Mouse (Mus musculus) forebrain, embryonic 13.5 days (tissue): ENCODE measurements at regions not wholly inside any gene's neighbourhood (a gene's known extent, or its start where the extent isn't known, plus 50 kb on each side); places are given as distances from the start of the nearest gene placed in this dataset.
"Not testable (repeated sequence)": the region's sequence is repeated elsewhere in the genome, so short reads cannot be mapped to it uniquely, and the experiment has no call there.

Experiments
- ATAC-seq: fragments of 200-750 bp; cut with Nextera tagmentation; 2 replicates; pipeline ENCODE4 v1.8.0; 2017
- H3K27ac ChIP-seq: fragments of 300-500 bp; sonication (generic); 2 replicates; pipeline ENCODE4 v1.5.1; 2015; ENCODE audit warnings: inconsistent platforms, mild to moderate bottlenecking, moderate library complexity
- H3K27me3 ChIP-seq: fragments of 300-500 bp; sonication (generic); 2 replicates; pipeline ENCODE4 v1.6.1; 2015; ENCODE audit warnings: mild to moderate bottlenecking, inconsistent platforms
- H3K36me3 ChIP-seq: fragments of 300-500 bp; sonication (generic); 2 replicates; pipeline ENCODE4 v1.6.1; 2015; ENCODE audit warnings: mild to moderate bottlenecking, inconsistent platforms; ENCODE audit not compliant: poor library complexity, severe bottlenecking
- H3K4me1 ChIP-seq: fragments of 300-500 bp; sonication (generic); 2 replicates; pipeline ENCODE4 v1.6.1; 2015; ENCODE audit warnings: inconsistent platforms
- H3K4me2 ChIP-seq: fragments of 300-500 bp; sonication (generic); 2 replicates; pipeline ENCODE4 v1.6.1; 2015; ENCODE audit warnings: inconsistent platforms, mild to moderate bottlenecking, moderate library complexity
- H3K4me3 ChIP-seq: fragments of 300-500 bp; sonication (generic); 2 replicates; pipeline ENCODE4 v1.5.1; 2015; ENCODE audit warnings: mild to moderate bottlenecking, inconsistent platforms
- H3K9ac ChIP-seq: fragments of 300-500 bp; sonication (generic); 2 replicates; pipeline ENCODE4 v1.6.1; 2015; ENCODE audit warnings: mild to moderate bottlenecking, inconsistent platforms
- H3K9me3 ChIP-seq: fragments of 300-500 bp; sonication (generic); replicated peaks from 2 replicates; pipeline ENCODE4 v1.6.1; 2016; ENCODE audit warnings: inconsistent platforms
- WGBS: fragments of 180-500 bp; shearing (Covaris S2); methylation state at CpG from one replicate; pipeline ENCODE4 v1.1.7; 2015; 5-methylcytosine and 5-hydroxymethylcytosine counted together

DNA sequence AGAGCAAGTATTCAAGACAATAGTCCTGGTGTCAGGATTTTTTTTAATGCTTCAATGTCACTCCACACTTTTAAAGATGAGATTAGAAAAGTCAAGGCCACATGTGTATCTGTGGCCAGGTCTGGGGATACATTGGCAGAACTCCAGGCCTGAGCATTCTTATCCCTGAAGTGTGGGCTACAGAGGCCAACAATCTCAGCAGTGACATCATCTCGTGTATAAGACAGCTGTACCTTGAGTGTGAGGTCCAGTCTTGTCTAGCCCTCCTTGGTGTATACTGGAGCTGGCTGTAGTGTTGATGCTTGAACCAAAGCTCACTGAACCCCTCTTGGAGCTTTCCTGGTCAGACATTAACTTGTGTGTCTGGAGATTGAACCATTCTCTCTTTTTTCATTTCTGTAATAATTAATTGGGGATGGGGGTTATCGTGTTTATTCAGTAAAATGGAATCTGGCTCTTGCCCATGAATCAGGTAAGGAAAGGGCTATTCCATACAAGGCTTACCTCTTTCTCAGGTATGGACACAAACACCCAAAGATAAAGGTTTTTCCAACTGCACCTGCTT lies 182.3 kb upstream of the Irx4 start:
- Histone ChIP-seq H3K4me1 (no peaks in the 10 kb centered on the region), H3K9ac (no peak overlapping the region), H3K36me3 (no peaks in the 10 kb centered on the region), H3K27ac (no peak overlapping the region), H3K27me3 (0 out of 2 replicates have a peak, but pooled peaks cover 4% of the 10 kb centered on the region), H3K9me3 (no peaks in the 10 kb centered on the region), H3K4me3 (no peak overlapping the region), H3K4me2 (no peak overlapping the region)
- WGBS: 72% methylated on average over 2 of the region's 2 CpGs
- ATAC-seq: no peak

DNA sequence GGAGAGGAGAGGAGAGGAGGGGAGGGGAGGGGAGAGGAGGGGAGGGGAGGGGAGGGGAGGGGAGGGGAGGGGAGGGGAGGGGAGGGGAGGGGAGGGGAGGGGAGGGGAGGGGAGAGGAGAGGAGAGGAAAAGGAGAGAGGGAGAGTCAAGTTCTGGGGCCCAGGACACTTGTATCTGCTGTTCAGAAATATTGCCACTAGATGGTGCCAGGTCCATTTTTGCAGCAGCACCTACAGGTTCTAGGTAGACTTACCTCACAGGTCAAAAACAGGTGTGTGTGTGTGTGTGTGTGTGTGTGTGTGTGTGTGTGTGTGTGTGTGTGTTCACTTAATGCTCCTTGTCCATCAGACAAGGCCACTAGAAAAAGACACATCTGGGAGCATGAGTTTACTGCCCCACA lies 172.5 kb upstream of the Irx4 start:
- not testable (repeated sequence) for H3K27me3 ChIP-seq

DNA sequence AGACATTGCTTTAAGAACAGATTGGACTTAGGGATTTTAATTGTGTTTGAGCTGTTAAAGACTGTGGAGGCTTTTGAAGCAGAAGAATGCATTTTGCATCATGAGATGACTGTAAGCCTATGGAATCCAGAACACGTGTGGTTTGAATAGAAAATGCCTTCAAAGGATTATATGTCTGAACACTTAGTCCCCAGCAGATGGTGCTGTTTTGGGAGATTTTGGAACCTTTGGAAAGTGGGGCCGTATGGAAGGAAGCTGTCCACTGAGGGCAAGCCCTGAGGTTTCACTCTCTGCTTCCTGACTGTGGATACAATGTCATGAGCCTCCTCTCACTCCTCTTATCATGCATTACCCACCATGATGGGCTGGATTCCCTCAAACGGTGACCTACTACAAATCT lies 168.4 kb upstream of the Irx4 start:
- WGBS: 40% methylated on average over 3 of the region's 3 CpGs

More for the DNA sequence above, 172.5 kb upstream of the Irx4 start:
- not testable (repeated sequence) for H3K4me2 ChIP-seq, H3K36me3 ChIP-seq, H3K4me3 ChIP-seq, H3K4me1 ChIP-seq, ATAC-seq, H3K9me3 ChIP-seq, H3K27ac ChIP-seq, H3K9ac ChIP-seq

DNA sequence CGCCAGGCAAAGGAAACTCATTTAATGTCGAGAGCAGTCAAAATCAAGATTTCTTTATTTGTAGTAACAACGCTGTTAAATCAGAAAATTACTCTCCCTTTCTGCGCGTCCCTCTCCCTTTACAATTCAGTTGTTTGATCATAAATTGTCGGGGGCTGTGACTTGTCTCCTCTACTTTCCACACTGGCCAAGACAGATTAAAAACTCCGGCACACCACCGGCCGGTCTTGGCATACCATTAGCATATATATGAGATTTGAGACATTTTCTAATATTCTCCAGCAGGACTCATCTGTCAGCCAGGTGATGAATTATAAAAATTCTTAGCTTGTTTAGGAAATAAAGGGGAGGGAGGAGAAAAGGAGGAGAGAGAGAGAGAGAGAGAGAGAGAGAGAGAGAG lies 162.8 kb upstream of the Irx4 start:
- no peak overlapping the region for H3K4me3 ChIP-seq
- no peaks in the 10 kb centered on the region for H3K4me1 ChIP-seq
- no peak overlapping the region for H3K27ac ChIP-seq
- no peaks in the 10 kb centered on the region for H3K9me3 ChIP-seq
- no peak overlapping the region for H3K4me2 ChIP-seq
- no peak overlapping the region for H3K9ac ChIP-seq
- WGBS: 75% methylated on average over 9 of the region's 9 CpGs
- no peak for ATAC-seq
- no peaks in the 10 kb centered on the region; the same call in none of the 2 replicates for H3K27me3 ChIP-seq
- no peaks in the 10 kb centered on the region for H3K36me3 ChIP-seq

More for the DNA sequence above, 168.4 kb upstream of the Irx4 start:
- H3K36me3 ChIP-seq: no peaks in the 10 kb centered on the region
- no peak overlapping the region for H3K4me3 ChIP-seq
- no peak overlapping the region for H3K9ac ChIP-seq
- H3K27me3 ChIP-seq: peaks cover 3% of the 10 kb centered on the region; the same call in 1 of the 2 replicates
- no peak overlapping the region for H3K27ac ChIP-seq
- H3K4me2 ChIP-seq: no peak overlapping the region
- no peaks in the 10 kb centered on the region for H3K4me1 ChIP-seq
- ATAC-seq: no peak
- no peaks in the 10 kb centered on the region for H3K9me3 ChIP-seq

DNA sequence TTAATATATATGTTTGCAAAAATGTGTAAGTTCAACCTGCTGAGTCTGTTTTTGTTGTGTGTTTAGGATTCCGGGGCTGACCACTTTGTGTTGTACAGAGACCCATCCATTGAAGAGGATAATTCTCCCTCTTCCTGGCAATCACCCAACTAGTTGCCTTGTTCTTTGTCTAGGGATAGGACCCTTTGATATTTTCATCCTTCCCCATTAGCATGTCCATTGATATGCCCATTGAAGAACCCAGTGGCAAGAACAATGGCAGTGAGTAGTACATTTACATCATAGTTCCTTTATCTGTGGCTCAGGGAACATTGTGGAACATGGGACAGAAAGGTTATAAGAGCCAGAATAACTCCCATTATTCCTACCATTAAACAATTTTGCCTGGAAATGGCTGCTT lies 160.9 kb upstream of the Irx4 start:
- Histone ChIP-seq H3K27ac (no peak overlapping the region), H3K27me3 (peaks cover 4% of the 10 kb centered on the region), H3K36me3 (no peaks in the 10 kb centered on the region), H3K4me1 (no peaks in the 10 kb centered on the region), H3K4me2 (no peak overlapping the region), H3K9me3 (no peaks in the 10 kb centered on the region), H3K9ac (no peak overlapping the region), H3K4me3 (no peak overlapping the region)
- WGBS: 26% methylated on average over 1 of the region's 1 CpGs
- no peak for ATAC-seq

DNA sequence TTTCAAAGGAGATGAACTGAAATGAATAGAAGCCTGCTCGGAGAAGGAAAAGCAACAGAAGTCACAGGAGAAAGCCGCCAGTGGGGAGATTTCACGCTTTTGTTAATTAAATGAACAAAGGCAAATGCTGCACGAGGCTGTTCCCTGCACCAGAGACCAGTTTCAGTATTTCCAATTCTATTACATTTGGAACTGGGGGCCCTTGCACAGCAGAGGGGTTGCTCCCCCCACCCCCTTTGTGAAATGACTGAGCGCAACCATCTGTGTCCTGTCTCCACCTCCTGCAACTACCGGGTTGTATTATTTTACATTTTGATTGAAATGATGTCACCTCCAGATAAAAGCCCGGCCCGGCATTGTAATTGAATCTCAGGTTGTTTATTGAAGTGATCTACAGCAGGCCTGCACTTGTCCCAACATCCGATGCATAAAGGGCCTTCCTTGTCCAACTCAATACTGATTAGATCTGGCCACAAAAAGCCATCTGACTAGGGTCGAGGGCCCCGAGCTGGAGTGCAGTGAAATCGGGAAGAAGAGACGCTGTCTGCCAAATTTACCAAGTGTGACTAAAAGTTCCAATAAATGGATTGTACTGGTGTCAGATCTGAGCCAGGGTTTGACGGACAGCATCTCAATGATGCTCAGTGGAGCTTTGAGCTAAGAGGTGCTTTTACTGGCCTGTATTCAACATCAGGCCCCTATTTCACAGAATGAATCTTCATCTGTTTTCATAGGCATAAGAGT lies 152.9 kb upstream of the Irx4 start:
- Histone ChIP-seq H3K4me3 (no peak overlapping the region), H3K4me2 (no peak overlapping the region), H3K9me3 (no peaks in the 10 kb centered on the region), H3K27me3 (peaks cover 12% of the 10 kb centered on the region; the same call in 1 of the 2 replicates), H3K9ac (no peak overlapping the region), H3K36me3 (no peaks in the 10 kb centered on the region), H3K4me1 (peaks cover 12% of the 10 kb centered on the region), H3K27ac (no peak overlapping the region)
- peak; percentile 81 for ATAC-seq
- WGBS: 30% methylated on average over 14 of the region's 14 CpGs

GRCm38 (mm10) chr13:73116822-73117632 lies 143.3 kb upstream of the Irx4 start:
- H3K27ac ChIP-seq: peak overlapping the region; percentile 73

GRCm38 (mm10) chr13:73117633-73118076 lies 142.6 kb upstream of the Irx4 start:
- 26% methylated on average over 15 of the region's 15 CpGs for WGBS
- H3K4me3 ChIP-seq: peak overlapping the region; percentile 25
- H3K36me3 ChIP-seq: no peaks in the 10 kb centered on the region
- H3K9me3 ChIP-seq: no peaks in the 10 kb centered on the region
- H3K4me1 ChIP-seq: peaks cover 23% of the 10 kb centered on the region
- H3K27me3 ChIP-seq: peaks cover 38% of the 10 kb centered on the region
- H3K9ac ChIP-seq: peak overlapping the region; percentile 31; the same call in 1 of the 2 replicates
- peak; percentile 64 for ATAC-seq
- peak overlapping the region; percentile 49 for H3K4me2 ChIP-seq
- H3K27ac ChIP-seq: peak overlapping the region; percentile 73

More at GRCm38 (mm10) chr13:73116822-73117632, 143.3 kb upstream of the Irx4 start:
- ATAC-seq: peak; percentile 97
- Histone ChIP-seq H3K36me3 (no peaks in the 10 kb centered on the region), H3K27me3 (peaks cover 42% of the 10 kb centered on the region), H3K9ac (peak overlapping the region; percentile 31; the same call in 1 of the 2 replicates), H3K4me1 (peaks cover 23% of the 10 kb centered on the region), H3K4me2 (peak overlapping the region; percentile 49), H3K9me3 (no peaks in the 10 kb centered on the region), H3K4me3 (peak overlapping the region; percentile 25)
- WGBS: 24% methylated on average over 22 of the region's 22 CpGs

GRCm38 (mm10) chr13:73122945-73123344 lies 137.3 kb upstream of the Irx4 start:
- H3K36me3 ChIP-seq: no peaks in the 10 kb centered on the region
- H3K4me2 ChIP-seq: no peak overlapping the region
- ATAC-seq: 0 out of 2 replicates have a peak, but pooled peaks have one; percentile 24
- no peaks in the 10 kb centered on the region for H3K9me3 ChIP-seq
- peaks cover 11% of the 10 kb centered on the region; the same call in 1 of the 2 replicates for H3K27me3 ChIP-seq
- no peak overlapping the region for H3K27ac ChIP-seq
- no peak overlapping the region for H3K9ac ChIP-seq
- no peak overlapping the region for H3K4me3 ChIP-seq
- H3K4me1 ChIP-seq: peaks cover 5% of the 10 kb centered on the region; the same call in 1 of the 2 replicates
- 96% methylated on average over 1 of the region's 1 CpGs for WGBS

- 76% methylated on average over 6 of the region's 6 CpGs for WGBS
Measured at GRCm38 (mm10) chr13:73131270-73131669, 129.0 kb upstream of the Irx4 start.

DNA sequence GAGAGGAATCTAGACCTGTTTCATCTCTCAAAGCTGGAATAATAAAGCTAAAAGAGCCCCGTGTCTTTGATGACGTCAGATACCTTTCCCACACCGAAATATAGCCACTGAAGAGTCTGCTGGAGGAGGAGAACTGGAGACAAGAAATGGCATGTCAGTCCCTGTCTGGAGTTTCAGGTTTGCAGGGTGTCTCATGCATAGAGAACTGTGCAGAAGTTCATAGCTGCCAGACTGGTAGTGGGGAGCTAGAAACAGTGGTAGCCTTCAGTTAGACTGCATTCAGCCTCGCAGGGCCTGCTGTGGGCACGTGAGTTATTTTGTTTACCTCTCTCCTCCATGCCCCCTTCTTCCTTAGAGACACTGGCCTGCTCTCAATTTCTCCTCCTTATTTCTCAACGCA lies 127.5 kb upstream of the Irx4 start:
- no peaks in the 10 kb centered on the region for H3K36me3 ChIP-seq
- no peaks in the 10 kb centered on the region for H3K4me1 ChIP-seq
- no peak overlapping the region for H3K27ac ChIP-seq
- no peak for ATAC-seq
- no peaks in the 10 kb centered on the region for H3K9me3 ChIP-seq
- no peak overlapping the region for H3K4me2 ChIP-seq
- H3K9ac ChIP-seq: no peak overlapping the region
- H3K27me3 ChIP-seq: no peaks in the 10 kb centered on the region
- no peak overlapping the region for H3K4me3 ChIP-seq
- WGBS: 83% methylated on average over 6 of the region's 6 CpGs

More at GRCm38 (mm10) chr13:73131270-73131669, 129.0 kb upstream of the Irx4 start:
- H3K27ac ChIP-seq: no peak overlapping the region
- no peak for ATAC-seq
- H3K27me3 ChIP-seq: no peaks in the 10 kb centered on the region
- no peaks in the 10 kb centered on the region for H3K36me3 ChIP-seq
- H3K4me2 ChIP-seq: no peak overlapping the region
- H3K9me3 ChIP-seq: no peaks in the 10 kb centered on the region
- no peak overlapping the region for H3K4me3 ChIP-seq
- no peak overlapping the region for H3K9ac ChIP-seq
- H3K4me1 ChIP-seq: no peaks in the 10 kb centered on the region

- H3K4me3 ChIP-seq: no peak overlapping the region
- H3K27ac ChIP-seq: no peak overlapping the region
- H3K27me3 ChIP-seq: no peaks in the 10 kb centered on the region
- no peaks in the 10 kb centered on the region for H3K4me1 ChIP-seq
- H3K9ac ChIP-seq: no peak overlapping the region
- no peak overlapping the region for H3K4me2 ChIP-seq
- H3K9me3 ChIP-seq: no peaks in the 10 kb centered on the region
- no peaks in the 10 kb centered on the region for H3K36me3 ChIP-seq
- ATAC-seq: no peak
Measured at GRCm38 (mm10) chr13:73134929-73135328, 125.3 kb upstream of the Irx4 start.
